ENCODE assay signal across 18 mouse cellular contexts in genomic region chr16:22551231-22552000, GRCm38 (mm10).
DNase-seq lines count a peak whose midpoint lies in the region; ATAC-seq and TF ChIP-seq lines count a peak whose summit lies in the region.
"Had no signal": no experiment of that assay in that cellular context is flagged by ENCODE, and none has a peak within 500 bp of the region (broad histone marks: within the 10 kb centered on the region; RNA-seq: fewer than 3 reads in every experiment).

No protein-coding gene starts in this region.

- 19% methylated on average over 11 of the region's 11 CpGs for WGBS in heart, embryonic 11.5 days (ENCODE audit: insufficient replicate concordance)
- 50% methylated on average over 11 of the region's 11 CpGs for WGBS in liver, postnatal 0 days (ENCODE audit: insufficient replicate concordance)
- WGBS in liver, embryonic 12.5 days (ENCODE audit: insufficient replicate concordance) = 46% methylated on average over 11 of the region's 11 CpGs
- 23% methylated on average over 11 of the region's 11 CpGs for WGBS in intestine, embryonic 15.5 days

- no peaks in the 10 kb centered on the region for H3K36me3 ChIP-seq in heart, embryonic 11.5 days (ENCODE audit: control insufficient read depth, insufficient read depth, low read length)
- no peaks in the 10 kb centered on the region for H3K36me3 ChIP-seq in liver, postnatal 0 days (replicated peaks; ENCODE audit: insufficient read depth, low read length)
- H3K36me3 ChIP-seq in liver, embryonic 12.5 days = no peaks in the 10 kb centered on the region
- H3K36me3 ChIP-seq in intestine, embryonic 15.5 days = no peaks in the 10 kb centered on the region
- H3K36me3 ChIP-seq: embryonic facial prominence, embryonic 12.5 days; forebrain, embryonic 12.5 days; G1E; hindbrain, embryonic 13.5 days; neural tube, embryonic 12.5 days had no signal

- H3K27ac ChIP-seq in heart, embryonic 11.5 days (ENCODE audit: low read depth, low read length) = no peak overlapping the region
- no peak overlapping the region for H3K27ac ChIP-seq in liver, postnatal 0 days (ENCODE audit: low read depth)
- no peak overlapping the region for H3K27ac ChIP-seq in liver, embryonic 12.5 days
- H3K27ac ChIP-seq in intestine, embryonic 15.5 days = 0 out of 2 replicates have a peak overlapping the region, but pooled peaks have one; percentile 14
- H3K27ac ChIP-seq: embryonic facial prominence, embryonic 12.5 days; forebrain, embryonic 12.5 days; hindbrain, embryonic 13.5 days; neural tube, embryonic 12.5 days had no signal

- ATAC-seq in heart, embryonic 11.5 days (replicated peaks; ENCODE audit: insufficient number of reproducible peaks, low FRiP score, low TSS enrichment) = no peak
- no peak for ATAC-seq in liver, postnatal 0 days
- no peak for ATAC-seq in liver, embryonic 12.5 days
- ATAC-seq in intestine, embryonic 15.5 days = no peak

- no peaks in the 10 kb centered on the region for H3K9me3 ChIP-seq in heart, embryonic 11.5 days (replicated peaks; ENCODE audit: control insufficient read depth, low read length)
- H3K9me3 ChIP-seq in liver, postnatal 0 days (ENCODE audit: low read length) = no peaks in the 10 kb centered on the region
- no peaks in the 10 kb centered on the region for H3K9me3 ChIP-seq in liver, embryonic 12.5 days (replicated peaks)
- H3K9me3 ChIP-seq in intestine, embryonic 15.5 days = no peaks in the 10 kb centered on the region
- H3K9me3 ChIP-seq: embryonic facial prominence, embryonic 12.5 days; forebrain, embryonic 12.5 days; G1E; hindbrain, embryonic 13.5 days; neural tube, embryonic 12.5 days had no signal

- peaks cover 32% of the 10 kb centered on the region for H3K4me1 ChIP-seq in heart, embryonic 11.5 days (ENCODE audit: control insufficient read depth, insufficient read depth, low read length)
- H3K4me1 ChIP-seq in liver, postnatal 0 days (ENCODE audit: insufficient read depth) = peaks cover 13% of the 10 kb centered on the region
- peaks cover 23% of the 10 kb centered on the region for H3K4me1 ChIP-seq in liver, embryonic 12.5 days
- peaks cover 24% of the 10 kb centered on the region for H3K4me1 ChIP-seq in intestine, embryonic 15.5 days (replicated peaks)
- H3K4me1 ChIP-seq: neural tube, embryonic 12.5 days had no signal

- TF ChIP-seq EP300 in liver, postnatal 0 days (IDR thresholded peaks at IDR 0.05; ENCODE audit: low read depth) = no peak

- H3K4me2 ChIP-seq in heart, embryonic 11.5 days = 0 out of 2 replicates have a peak overlapping the region, but pooled peaks have one; percentile 16
- no peak overlapping the region for H3K4me2 ChIP-seq in liver, postnatal 0 days (ENCODE audit: low read depth, low read length)
- no peak overlapping the region for H3K4me2 ChIP-seq in liver, embryonic 12.5 days
- 0 out of 2 replicates have a peak overlapping the region, but pooled peaks have one; percentile 11 for H3K4me2 ChIP-seq in intestine, embryonic 15.5 days (replicated peaks)
- H3K4me2 ChIP-seq: embryonic facial prominence, embryonic 12.5 days; forebrain, embryonic 12.5 days; hindbrain, embryonic 13.5 days; neural tube, embryonic 12.5 days had no signal

- no peak for TF ChIP-seq CTCF in liver, postnatal 0 days (IDR thresholded peaks at IDR 0.05; ENCODE audit: low read depth)

- DNase-seq in heart, postnatal 36 days = no peak
- DNase-seq in liver, postnatal 0 days = peak; percentile 11
- peak; percentile 54 to 61 for DNase-seq in kidney, postnatal 25 days
- no peak for DNase-seq in spleen, adult 18-20 months
- DNase-seq in thymus, postnatal 4 days = no peak
- DNase-seq: adrenal gland, postnatal 25 days; cerebellum, adult 9-11 months; heart, adult 11 months; liver; retina, postnatal 1 day had no signal

- H3K27me3 ChIP-seq in heart, embryonic 11.5 days (ENCODE audit: control insufficient read depth, insufficient read depth, low read length) = no peaks in the 10 kb centered on the region
- no peaks in the 10 kb centered on the region for H3K27me3 ChIP-seq in liver, postnatal 0 days (ENCODE audit: insufficient read depth, low read length)
- H3K27me3 ChIP-seq in liver, embryonic 12.5 days (replicated peaks) = no peaks in the 10 kb centered on the region
- no peaks in the 10 kb centered on the region for H3K27me3 ChIP-seq in intestine, embryonic 15.5 days (replicated peaks)
- H3K27me3 ChIP-seq: embryonic facial prominence, embryonic 12.5 days had no signal

- H3K9ac ChIP-seq in heart, embryonic 11.5 days (ENCODE audit: low read depth, low read length) = 0 out of 2 replicates have a peak overlapping the region, but pooled peaks have one; percentile 22
- no peak overlapping the region for H3K9ac ChIP-seq in liver, postnatal 0 days (replicated peaks)
- H3K9ac ChIP-seq in liver, embryonic 12.5 days = no peak overlapping the region
- no peak overlapping the region for H3K9ac ChIP-seq in intestine, embryonic 15.5 days
- H3K9ac ChIP-seq: embryonic facial prominence, embryonic 12.5 days; forebrain, embryonic 12.5 days; hindbrain, embryonic 13.5 days; neural tube, embryonic 12.5 days had no signal

- H3K4me3 ChIP-seq in heart, embryonic 11.5 days (ENCODE audit: low read depth, low read length) = no peak overlapping the region
- no peak overlapping the region for H3K4me3 ChIP-seq in liver, postnatal 0 days (ENCODE audit: low read depth, low read length)
- H3K4me3 ChIP-seq in liver, embryonic 12.5 days = no peak overlapping the region
- H3K4me3 ChIP-seq in intestine, embryonic 15.5 days (replicated peaks) = no peak overlapping the region
- H3K4me3 ChIP-seq: embryonic facial prominence, embryonic 12.5 days; forebrain, embryonic 12.5 days; hindbrain, embryonic 13.5 days; neural tube, embryonic 12.5 days had no signal

- intact Hi-C loops in heart, postnatal 36 days (cut with DNase I) = loop anchor here (5.0 kb wide), 1 partner anchor 174 kb away; no protein-coding TSS in a partner anchor

Comparison
In these comparisons a context has a peak if more than half of its experiments do, and no peak if none do; other contexts are left out.
1. H3K4me2 ChIP-seq: peak in heart, embryonic 11.5 days (single experiment) and intestine, embryonic 15.5 days (single experiment); none in liver, postnatal 0 days (single experiment) and liver, embryonic 12.5 days (single experiment).
2. DNase-seq: peak in liver, postnatal 0 days (single experiment) and kidney, postnatal 25 days (2 of 2); none in heart, postnatal 36 days (0 of 2), spleen, adult 18-20 months (0 of 2) and thymus, postnatal 4 days (single experiment).